In the genomic region with DNA sequence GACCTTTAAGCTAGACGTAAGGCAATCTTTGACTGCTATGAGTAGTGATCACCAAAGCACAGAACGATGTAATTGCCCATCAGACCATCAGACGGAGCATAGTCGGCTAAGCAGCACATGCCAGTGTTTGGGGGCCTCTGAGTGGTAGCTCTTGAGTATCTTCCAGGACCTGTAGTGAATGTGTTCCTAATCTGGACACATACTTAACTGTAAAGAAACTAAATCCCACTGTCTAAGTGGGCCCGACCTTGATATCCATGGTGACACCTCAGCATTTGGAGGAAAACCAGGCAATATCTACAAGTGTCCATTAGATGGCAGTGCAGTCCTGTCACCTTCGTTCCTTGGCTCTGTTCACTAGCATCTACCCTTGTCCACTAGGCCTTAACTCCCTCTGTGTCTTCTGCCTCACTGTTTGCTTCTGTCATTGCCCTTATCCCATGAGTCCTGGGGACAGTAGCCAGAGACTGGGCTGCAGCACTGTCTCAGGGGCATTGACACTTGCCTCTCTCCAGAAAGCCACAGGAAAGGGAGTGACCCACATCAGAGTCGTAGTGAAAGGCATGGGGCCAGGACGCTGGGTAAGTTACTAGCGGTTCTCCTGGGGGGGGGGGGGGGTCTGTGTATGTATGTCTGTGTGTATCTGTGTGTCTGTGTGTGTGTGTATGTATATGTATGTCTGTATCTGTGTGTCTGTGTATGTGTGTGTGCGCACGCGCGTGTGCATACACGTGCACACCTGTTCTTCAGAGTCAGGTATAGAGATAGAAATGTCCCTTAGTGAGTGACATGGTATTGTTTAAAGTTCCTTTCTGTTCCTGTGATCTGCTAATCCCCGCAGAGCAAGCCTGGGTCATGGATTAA, we compare ENCODE assay signal across 9 mouse cellular contexts. TPM values are rescaled to one million over a fixed set of nuclear protein-coding genes. Genes with fewer than 3 reads are reported as not detected.
A peak's percentile ranks its signal among the peaks of the same experiment; 100 is the strongest.
DNase-seq lines count a peak whose midpoint lies in the region; ATAC-seq lines count a peak whose summit lies in the region.
"Had no signal": no experiment of that assay in that cellular context is flagged by ENCODE, and none has a peak within 500 bp of the region (broad histone marks: within the 10 kb centered on the region; RNA-seq: fewer than 3 reads in every experiment).

No protein-coding gene starts in this region.

- H3K27ac ChIP-seq in forebrain, embryonic 13.5 days: no peak overlapping the region
- H3K27ac ChIP-seq: embryonic facial prominence, embryonic 15.5 days had no signal

- no peaks in the 10 kb centered on the region for H3K9me3 ChIP-seq in forebrain, embryonic 13.5 days (replicated peaks)
- H3K9me3 ChIP-seq: embryonic facial prominence, embryonic 15.5 days had no signal

- peak; percentile 68 to 72 for DNase-seq in right cerebral cortex, postnatal 10 days (ENCODE audit: low spot score in 2 of 2)
- DNase-seq in right cerebral cortex, postnatal 4 days: no peak
- DNase-seq in c-Kit-positive CD71-positive TER-119-positive erythroid progenitor cells, embryonic 14.5 days (ENCODE audit: low spot score): peak; percentile 74
- peak; percentile 72 to 76 for DNase-seq in left cerebral cortex, postnatal 25 days (ENCODE audit: low spot score in 2 of 2)
- DNase-seq in mesoderm, embryonic 11.5 days (ENCODE audit: low read depth, low spot score): peak; percentile 75
- DNase-seq in splenic B cell, adult 2 months (ENCODE audit: low read depth, low spot score): peak; percentile 76

- H3K4me2 ChIP-seq in forebrain, embryonic 13.5 days: no peak overlapping the region
- H3K4me2 ChIP-seq: embryonic facial prominence, embryonic 15.5 days had no signal

- H3K4me1 ChIP-seq in forebrain, embryonic 13.5 days: no peaks in the 10 kb centered on the region

- H3K9ac ChIP-seq in forebrain, embryonic 13.5 days: no peak overlapping the region
- H3K9ac ChIP-seq: embryonic facial prominence, embryonic 15.5 days had no signal

- peaks cover 56% of the 10 kb centered on the region for H3K36me3 ChIP-seq in forebrain, embryonic 13.5 days (ENCODE audit: poor library complexity, severe bottlenecking)
- H3K36me3 ChIP-seq in splenic B cell, adult 2 months (ENCODE audit: control insufficient read depth, insufficient read depth, low read length, poor library complexity, severe bottlenecking): no peaks in the 10 kb centered on the region

- intact Hi-C loops in left cerebral cortex, postnatal 25 days (cut with DNase I): loop anchor here (1.0 to 10.0 kb wide), 3 partner anchors 99 to 563 kb away; no protein-coding TSS in a partner anchor

- H3K27me3 ChIP-seq in forebrain, embryonic 13.5 days: no peaks in the 10 kb centered on the region
- H3K27me3 ChIP-seq in splenic B cell, adult 2 months (ENCODE audit: control insufficient read depth, insufficient read depth, low read length, poor library complexity, severe bottlenecking): no peaks in the 10 kb centered on the region
- H3K27me3 ChIP-seq: embryonic facial prominence, embryonic 15.5 days had no signal

- 85% methylated on average over 15 of the region's 15 CpGs for WGBS in forebrain, embryonic 13.5 days

- no peak overlapping the region for H3K4me3 ChIP-seq in forebrain, embryonic 13.5 days
- H3K4me3 ChIP-seq: embryonic facial prominence, embryonic 15.5 days had no signal

- ATAC-seq in forebrain, embryonic 13.5 days: peak; percentile 83
- ATAC-seq in inflammation-experienced regulatory T-cells, adult 6 months: peak; percentile 86

RNA-seq across cellular contexts. Expression of a gene that starts 8.3 kb away (rescaled TPM):
- polyA plus RNA-seq in forebrain, embryonic 13.5 days (2015; fragmentation: Nextera tagmentation; extraction: Ambion mirVana): 63.5 and 63.6 TPM in 2 replicates
- 10 to 100 TPM; 71.8 to 77.0 (median 73.2) TPM for polyA plus RNA-seq in inflammation-experienced regulatory T-cells, adult 6 months (2017; shearing (Covaris generic))
- total RNA-seq in left cerebral cortex, postnatal 25 days (2021): 10 to 100 TPM; 31.6 to 36.7 TPM

RNA-seq across cellular contexts. Expression of a gene that starts 8.7 kb away (rescaled TPM):
- 79.2 and 81.2 TPM in 2 replicates for polyA plus RNA-seq in forebrain, embryonic 13.5 days (2015; fragmentation: Nextera tagmentation; extraction: Ambion mirVana)
- polyA plus RNA-seq in inflammation-experienced regulatory T-cells, adult 6 months (2017; shearing (Covaris generic)): 10 to 100 TPM; 54.8 to 58.3 (median 57.1) TPM
- total RNA-seq in left cerebral cortex, postnatal 25 days (2021): 10 to 100 TPM; 33.3 to 38.5 TPM

RNA-seq across cellular contexts. Expression of a gene that starts 53.8 kb away (rescaled TPM):
- 16.6 and 18.8 TPM in 2 replicates for polyA plus RNA-seq in forebrain, embryonic 13.5 days (2015; fragmentation: Nextera tagmentation; extraction: Ambion mirVana)
- polyA plus RNA-seq in inflammation-experienced regulatory T-cells, adult 6 months (2017; shearing (Covaris generic)): 10 to 100 TPM in 2 of 3 experiments, 1 to 10 TPM in 1; 9.2 to 15.0 (median 13.5) TPM
- total RNA-seq in left cerebral cortex, postnatal 25 days (2021): 100 to 1,000 TPM; 149 to 159 TPM

RNA-seq across cellular contexts. Expression of a gene that starts 55.5 kb away (rescaled TPM):
- 19.0 and 21.0 TPM in 2 replicates for polyA plus RNA-seq in forebrain, embryonic 13.5 days (2015; fragmentation: Nextera tagmentation; extraction: Ambion mirVana)
- 10 to 100 TPM in 2 of 3 experiments, 1 to 10 TPM in 1; 9.4 to 18.9 (median 16.1) TPM for polyA plus RNA-seq in inflammation-experienced regulatory T-cells, adult 6 months (2017; shearing (Covaris generic))
- 1 to 10 TPM; 5.4 to 5.9 TPM for total RNA-seq in left cerebral cortex, postnatal 25 days (2021)
